Mouse (Mus musculus): ENCODE measurements at regions not wholly inside any gene's neighbourhood (a gene's known extent, or its start where the extent isn't known, plus 50 kb on each side); places are given as distances from the start of the nearest gene placed in this dataset.
A peak's percentile ranks its signal among the peaks of the same experiment; 100 is the strongest.

GRCm38 (mm10) chr9:115545792-115546191 lies 235.6 kb upstream of the Stt3b start:
- WGBS, result 63% methylated on average over 2 of the region's 2 CpGs

GRCm38 (mm10) chr9:115547625-115548325 lies 237.6 kb upstream of the Stt3b start:
- H3K27ac ChIP-seq (ENCODE audit: low read length), result no peak overlapping the region; the same call in 1 of the 2 replicates
- ATAC-seq (ENCODE audit: low read depth), result 0 out of 2 replicates have a peak, but pooled peaks have one; percentile 31

More at GRCm38 (mm10) chr9:115545792-115546191, 235.6 kb upstream of the Stt3b start:
- Histone ChIP-seq H3K4me2 (ENCODE audit: low read depth, low read length) (no peak overlapping the region), H3K27me3 (ENCODE audit: control insufficient read depth, insufficient read depth, low read depth, low read length) (no peaks in the 10 kb centered on the region), H3K36me3 (ENCODE audit: control insufficient read depth, insufficient read depth, low read length) (no peaks in the 10 kb centered on the region), H3K4me1 (replicated peaks; ENCODE audit: control insufficient read depth, insufficient read depth, low read length) (peaks cover 14% of the 10 kb centered on the region; the same call in 1 of the 2 replicates), H3K9me3 (ENCODE audit: control insufficient read depth, low read length) (no peaks in the 10 kb centered on the region), H3K4me3 (ENCODE audit: low read length) (no peak overlapping the region), H3K27ac (ENCODE audit: low read length) (no peak overlapping the region), H3K9ac (ENCODE audit: low read length) (no peak overlapping the region)
- ATAC-seq (ENCODE audit: low read depth), result no peak

GRCm38 (mm10) chr9:115548722-115549349 lies 238.6 kb upstream of the Stt3b start:
- Histone ChIP-seq H3K27me3 (ENCODE audit: control insufficient read depth, insufficient read depth, low read depth, low read length) (no peaks in the 10 kb centered on the region), H3K9ac (ENCODE audit: low read length) (no peak overlapping the region), H3K4me2 (ENCODE audit: low read depth, low read length) (peak overlapping the region; percentile 20; the same call in 1 of the 2 replicates), H3K4me1 (replicated peaks; ENCODE audit: control insufficient read depth, insufficient read depth, low read length) (peaks cover 12% of the 10 kb centered on the region; the same call in 1 of the 2 replicates), H3K36me3 (ENCODE audit: control insufficient read depth, insufficient read depth, low read length) (no peaks in the 10 kb centered on the region), H3K9me3 (ENCODE audit: control insufficient read depth, low read length) (no peaks in the 10 kb centered on the region), H3K4me3 (ENCODE audit: low read length) (no peak overlapping the region), H3K27ac (ENCODE audit: low read length) (no peak overlapping the region)
- WGBS, result 56% methylated on average over 8 of the region's 8 CpGs
- peak; percentile 76 for ATAC-seq (ENCODE audit: low read depth)

More at GRCm38 (mm10) chr9:115547625-115548325, 237.6 kb upstream of the Stt3b start:
- H3K4me2 ChIP-seq (ENCODE audit: low read depth, low read length), result no peak overlapping the region
- no peaks in the 10 kb centered on the region for H3K9me3 ChIP-seq (ENCODE audit: control insufficient read depth, low read length)
- H3K36me3 ChIP-seq (ENCODE audit: control insufficient read depth, insufficient read depth, low read length), result no peaks in the 10 kb centered on the region
- H3K4me1 ChIP-seq (replicated peaks; ENCODE audit: control insufficient read depth, insufficient read depth, low read length), result peaks cover 14% of the 10 kb centered on the region; the same call in 1 of the 2 replicates
- 41% methylated on average over 8 of the region's 8 CpGs for WGBS
- H3K4me3 ChIP-seq (ENCODE audit: low read length), result no peak overlapping the region
- no peak overlapping the region for H3K9ac ChIP-seq (ENCODE audit: low read length)
- H3K27me3 ChIP-seq (ENCODE audit: control insufficient read depth, insufficient read depth, low read depth, low read length), result no peaks in the 10 kb centered on the region

- Histone ChIP-seq H3K9me3 (ENCODE audit: control insufficient read depth, low read length) (no peaks in the 10 kb centered on the region), H3K36me3 (ENCODE audit: control insufficient read depth, insufficient read depth, low read length) (no peaks in the 10 kb centered on the region), H3K27ac (ENCODE audit: low read length) (no peak overlapping the region), H3K4me2 (ENCODE audit: low read depth, low read length) (no peak overlapping the region), H3K4me3 (ENCODE audit: low read length) (no peak overlapping the region), H3K9ac (ENCODE audit: low read length) (no peak overlapping the region), H3K4me1 (replicated peaks; ENCODE audit: control insufficient read depth, insufficient read depth, low read length) (peaks cover 9% of the 10 kb centered on the region; the same call in 1 of the 2 replicates), H3K27me3 (ENCODE audit: control insufficient read depth, insufficient read depth, low read depth, low read length) (no peaks in the 10 kb centered on the region)
- ATAC-seq (ENCODE audit: low read depth), result no peak
- WGBS, result 84% methylated on average over 11 of the region's 11 CpGs
Observed at GRCm38 (mm10) chr9:115551080-115551479, 240.9 kb upstream of the Stt3b start.

- no peak for ATAC-seq (ENCODE audit: low read depth)
- Histone ChIP-seq H3K4me2 (ENCODE audit: low read depth, low read length) (no peak overlapping the region), H3K4me1 (replicated peaks; ENCODE audit: control insufficient read depth, insufficient read depth, low read length) (peaks cover 9% of the 10 kb centered on the region; the same call in 1 of the 2 replicates), H3K4me3 (ENCODE audit: low read length) (no peak overlapping the region), H3K9ac (ENCODE audit: low read length) (no peak overlapping the region), H3K9me3 (ENCODE audit: control insufficient read depth, low read length) (no peaks in the 10 kb centered on the region), H3K36me3 (ENCODE audit: control insufficient read depth, insufficient read depth, low read length) (no peaks in the 10 kb centered on the region), H3K27ac (ENCODE audit: low read length) (no peak overlapping the region), H3K27me3 (ENCODE audit: control insufficient read depth, insufficient read depth, low read depth, low read length) (no peaks in the 10 kb centered on the region)
- WGBS, result 71% methylated on average over 4 of the region's 4 CpGs
Observed at GRCm38 (mm10) chr9:115551501-115551900, 241.3 kb upstream of the Stt3b start.

- Histone ChIP-seq H3K27ac (ENCODE audit: low read length) (no peak overlapping the region), H3K9ac (ENCODE audit: low read length) (no peak overlapping the region), H3K36me3 (ENCODE audit: control insufficient read depth, insufficient read depth, low read length) (no peaks in the 10 kb centered on the region), H3K4me1 (replicated peaks; ENCODE audit: control insufficient read depth, insufficient read depth, low read length) (no peaks in the 10 kb centered on the region; the same call in 1 of the 2 replicates), H3K27me3 (ENCODE audit: control insufficient read depth, insufficient read depth, low read depth, low read length) (no peaks in the 10 kb centered on the region), H3K4me2 (ENCODE audit: low read depth, low read length) (no peak overlapping the region), H3K4me3 (ENCODE audit: low read length) (no peak overlapping the region), H3K9me3 (ENCODE audit: control insufficient read depth, low read length) (no peaks in the 10 kb centered on the region; the same call in 1 of the 2 replicates)
- WGBS, result 86% methylated on average over 7 of the region's 7 CpGs
- ATAC-seq (ENCODE audit: low read depth), result no peak
Observed at GRCm38 (mm10) chr9:115558131-115558530, 247.9 kb upstream of the Stt3b start.

- ATAC-seq (ENCODE audit: low read depth), result no peak
- H3K4me3 ChIP-seq (ENCODE audit: low read length), result no peak overlapping the region
- no peak overlapping the region for H3K4me2 ChIP-seq (ENCODE audit: low read depth, low read length)
- no peaks in the 10 kb centered on the region; the same call in 1 of the 2 replicates for H3K4me1 ChIP-seq (replicated peaks; ENCODE audit: control insufficient read depth, insufficient read depth, low read length)
- H3K27ac ChIP-seq (ENCODE audit: low read length), result no peak overlapping the region
- H3K9ac ChIP-seq (ENCODE audit: low read length), result no peak overlapping the region
- no peaks in the 10 kb centered on the region; the same call in 1 of the 2 replicates for H3K9me3 ChIP-seq (ENCODE audit: control insufficient read depth, low read length)
- WGBS, result 89% methylated on average over 5 of the region's 5 CpGs
- H3K36me3 ChIP-seq (ENCODE audit: control insufficient read depth, insufficient read depth, low read length), result no peaks in the 10 kb centered on the region
- no peaks in the 10 kb centered on the region for H3K27me3 ChIP-seq (ENCODE audit: control insufficient read depth, insufficient read depth, low read depth, low read length)
Observed at GRCm38 (mm10) chr9:115559521-115559920, 249.3 kb upstream of the Stt3b start.

GRCm38 (mm10) chr9:115561207-115561606 lies 251.0 kb upstream of the Stt3b start:
- Histone ChIP-seq H3K27me3 (ENCODE audit: control insufficient read depth, insufficient read depth, low read depth, low read length) (no peaks in the 10 kb centered on the region), H3K36me3 (ENCODE audit: control insufficient read depth, insufficient read depth, low read length) (no peaks in the 10 kb centered on the region), H3K9ac (ENCODE audit: low read length) (no peak overlapping the region), H3K4me3 (ENCODE audit: low read length) (no peak overlapping the region), H3K4me2 (ENCODE audit: low read depth, low read length) (no peak overlapping the region), H3K9me3 (ENCODE audit: control insufficient read depth, low read length) (no peaks in the 10 kb centered on the region; the same call in 1 of the 2 replicates), H3K4me1 (replicated peaks; ENCODE audit: control insufficient read depth, insufficient read depth, low read length) (no peaks in the 10 kb centered on the region; the same call in 1 of the 2 replicates), H3K27ac (ENCODE audit: low read length) (no peak overlapping the region)
- ATAC-seq (ENCODE audit: low read depth), result no peak
- 82% methylated on average over 6 of the region's 6 CpGs for WGBS

- Histone ChIP-seq H3K4me1 (replicated peaks; ENCODE audit: control insufficient read depth, insufficient read depth, low read length) (no peaks in the 10 kb centered on the region; the same call in 1 of the 2 replicates), H3K27ac (ENCODE audit: low read length) (no peak overlapping the region), H3K4me2 (ENCODE audit: low read depth, low read length) (no peak overlapping the region), H3K9ac (ENCODE audit: low read length) (no peak overlapping the region), H3K9me3 (ENCODE audit: control insufficient read depth, low read length) (no peaks in the 10 kb centered on the region; the same call in 1 of the 2 replicates), H3K36me3 (ENCODE audit: control insufficient read depth, insufficient read depth, low read length) (no peaks in the 10 kb centered on the region), H3K27me3 (ENCODE audit: control insufficient read depth, insufficient read depth, low read depth, low read length) (no peaks in the 10 kb centered on the region), H3K4me3 (ENCODE audit: low read length) (no peak overlapping the region)
- WGBS, result 48% methylated on average over 4 of the region's 4 CpGs
- ATAC-seq (ENCODE audit: low read depth), result no peak
Observed at GRCm38 (mm10) chr9:115562783-115563182, 252.6 kb upstream of the Stt3b start.
